Mouse (Mus musculus): Measurements from ENCODE around the gene Lmod3.
"Not testable (repeated sequence)": the region's sequence is repeated elsewhere in the genome, so short reads cannot be mapped to it uniquely, and the experiment has no call there.

Gene Lmod3

DNA sequence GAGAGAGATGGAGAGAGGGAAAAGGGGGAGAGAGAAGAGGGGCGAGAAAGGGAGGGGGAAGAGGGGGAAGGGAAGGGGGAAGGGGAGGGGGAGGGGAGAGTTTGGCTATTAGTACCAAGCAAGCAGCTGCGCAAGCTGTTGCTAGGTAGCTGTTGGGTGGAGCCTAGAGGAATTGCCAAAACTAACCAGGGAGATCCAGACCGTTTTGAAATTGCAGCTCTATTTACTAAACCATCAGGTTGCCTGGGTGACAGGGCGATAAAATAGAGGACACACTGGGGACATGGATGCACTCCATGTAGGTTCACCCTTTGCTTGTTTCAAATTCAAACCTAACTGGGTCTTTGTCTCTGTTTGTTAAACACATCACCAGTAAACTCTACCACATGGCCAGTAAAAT is 23.8 kb upstream of the Lmod3 start:
- DNase-seq (ENCODE audit: low spot score): no peak

DNA sequence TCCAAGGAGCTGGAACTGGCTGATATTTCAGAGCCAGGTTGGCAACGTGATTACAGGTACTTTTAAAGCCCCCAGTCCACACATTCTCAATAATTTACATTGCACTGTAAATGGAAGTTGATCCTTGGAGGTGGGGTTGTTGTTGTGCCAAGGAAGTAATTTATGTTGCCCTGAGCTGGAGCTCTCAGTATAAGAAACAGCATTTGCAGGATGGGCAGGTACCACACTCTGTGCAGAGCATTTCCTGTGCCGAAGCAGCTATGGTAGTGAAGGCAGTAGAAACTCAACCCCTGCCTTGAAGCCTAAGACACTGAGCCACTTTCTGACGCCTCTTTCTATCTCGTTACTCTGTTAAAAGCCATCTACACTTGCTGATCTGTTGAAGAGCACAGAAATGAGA is 23.2 kb upstream of the Lmod3 start:
- DNase-seq (ENCODE audit: low spot score): no peak

DNA sequence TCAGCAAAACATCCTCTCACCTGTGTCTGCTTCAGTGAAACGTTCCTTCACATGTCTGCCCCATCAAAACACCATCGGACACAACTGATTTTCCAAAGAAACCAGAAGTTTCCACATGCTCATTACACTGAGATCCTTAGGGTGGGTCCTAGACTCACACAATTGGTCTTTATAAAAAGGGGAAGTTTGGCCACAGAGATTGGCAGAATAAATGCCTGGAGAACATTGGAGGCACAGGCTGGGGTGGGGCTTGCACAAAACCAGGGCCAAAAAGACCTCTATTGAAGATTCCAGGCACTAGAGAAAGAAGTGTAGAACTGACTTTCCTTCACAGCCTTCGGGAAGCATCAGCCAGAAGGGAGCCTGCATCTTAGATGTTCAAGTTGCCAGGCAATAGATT is 21.2 kb upstream of the Lmod3 start:
- no peak for DNase-seq (ENCODE audit: low spot score)

DNA sequence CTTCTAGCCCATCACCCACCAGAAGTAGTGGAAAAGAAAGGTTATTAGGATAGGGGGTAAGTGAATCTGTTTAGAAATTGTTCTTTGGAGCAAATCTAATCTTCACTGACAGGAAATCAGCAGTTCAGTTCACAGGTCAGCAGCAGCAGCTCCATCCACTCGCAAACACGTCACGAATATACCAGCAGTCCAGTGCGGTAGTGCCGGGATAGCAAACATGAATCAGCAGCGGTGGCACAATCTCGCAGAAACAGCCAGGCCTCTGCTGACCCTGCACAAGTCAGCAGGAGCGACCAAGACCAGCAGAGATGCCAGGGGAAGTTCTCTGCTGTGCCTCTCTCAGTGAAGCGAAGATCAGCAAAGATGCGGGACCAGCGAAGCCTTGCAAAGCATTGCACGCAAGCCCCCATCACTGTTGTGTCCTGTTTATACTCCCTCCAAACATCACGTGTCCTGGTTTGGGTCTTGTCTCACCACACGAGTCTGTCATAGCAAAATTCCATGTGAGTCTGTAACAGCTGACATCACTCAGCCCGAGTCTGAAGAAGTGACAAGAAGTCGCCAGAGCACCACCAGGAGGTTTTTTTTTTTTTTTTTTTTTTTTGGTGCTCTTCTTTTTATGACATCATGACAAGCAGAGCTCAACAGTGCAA is 20.6 kb upstream of the Lmod3 start:
- DNase-seq (ENCODE audit: low spot score): no peak

DNA sequence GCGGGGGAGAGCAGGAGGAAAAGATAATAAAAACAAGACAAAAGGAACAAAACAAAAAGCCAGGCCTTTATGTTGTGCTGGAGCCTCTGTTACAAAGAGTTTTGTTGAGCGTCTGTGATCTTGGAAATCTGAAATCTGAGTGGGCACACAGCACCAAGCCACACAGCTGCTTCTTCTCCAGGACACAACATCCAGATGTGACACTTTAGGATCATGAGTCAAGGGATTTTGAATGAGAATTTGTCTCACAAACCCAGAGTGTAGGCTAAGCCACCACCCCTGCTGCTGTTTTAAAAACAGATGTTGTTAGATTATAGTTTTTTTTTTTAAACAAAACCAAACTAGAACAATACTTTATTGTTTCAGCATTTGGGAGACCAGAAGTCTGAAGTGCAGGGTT is 19.8 kb upstream of the Lmod3 start:
- no peak for DNase-seq (ENCODE audit: low spot score)

DNA sequence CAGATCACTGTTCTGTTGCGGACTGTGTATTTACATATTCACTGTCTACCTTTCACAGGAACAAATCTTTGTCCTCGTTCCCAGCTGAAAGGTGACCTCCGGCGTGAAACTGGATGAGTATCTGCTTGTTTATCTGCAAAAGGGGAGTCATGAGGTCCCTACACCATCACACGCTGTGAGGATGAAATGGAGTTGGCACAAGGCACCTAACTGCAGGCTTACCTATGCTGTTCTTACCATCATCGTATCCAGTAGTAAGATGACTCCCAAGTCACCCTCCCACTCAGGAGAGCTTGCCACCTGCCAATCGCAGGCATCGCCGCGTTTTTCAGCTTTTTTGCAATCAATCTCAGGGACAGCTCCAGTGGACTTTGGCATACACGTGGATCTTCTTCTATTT is 17.0 kb upstream of the Lmod3 start:
- no peak for DNase-seq (ENCODE audit: low spot score)

DNA sequence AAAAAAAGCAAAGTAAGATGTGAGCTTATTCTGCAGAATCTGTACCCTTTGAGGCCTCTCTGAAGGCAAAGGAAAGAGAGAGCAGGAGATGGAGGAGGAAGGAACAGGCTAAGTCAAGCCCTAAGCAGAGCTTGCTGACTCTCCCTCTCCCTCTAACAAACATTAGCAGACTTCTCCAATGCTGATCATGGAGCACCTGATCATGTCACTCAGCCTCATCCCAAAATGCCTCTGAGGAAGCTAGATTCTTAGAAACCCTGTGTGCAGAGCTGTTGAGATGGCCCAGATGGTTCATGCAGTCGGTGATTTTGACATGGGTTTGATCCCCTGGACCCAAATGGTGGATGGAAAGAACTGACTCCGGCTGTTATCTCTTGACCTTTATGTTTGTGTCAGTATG is 14.6 kb upstream of the Lmod3 start:
- no peak for DNase-seq (ENCODE audit: low spot score)

DNA sequence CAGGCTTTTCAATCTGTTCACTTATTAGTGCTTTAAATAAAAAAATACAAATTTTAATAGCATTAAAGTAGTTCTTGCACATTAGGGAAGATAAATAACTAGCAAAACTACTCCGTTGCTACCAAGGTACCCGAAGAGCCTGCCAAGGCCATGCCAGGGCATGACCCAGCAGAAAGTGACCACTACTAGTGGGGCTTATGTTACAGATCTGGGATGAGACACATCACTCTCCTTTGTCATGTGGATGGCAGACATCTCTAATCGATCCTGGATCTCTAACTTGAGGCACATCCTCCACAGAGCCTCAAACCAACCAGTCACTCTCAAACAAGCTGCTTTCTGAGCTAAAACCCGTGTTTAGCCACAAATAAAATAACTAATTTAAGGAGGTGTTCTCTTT is 14.1 kb upstream of the Lmod3 start:
- no peak for DNase-seq (ENCODE audit: low spot score)

DNA sequence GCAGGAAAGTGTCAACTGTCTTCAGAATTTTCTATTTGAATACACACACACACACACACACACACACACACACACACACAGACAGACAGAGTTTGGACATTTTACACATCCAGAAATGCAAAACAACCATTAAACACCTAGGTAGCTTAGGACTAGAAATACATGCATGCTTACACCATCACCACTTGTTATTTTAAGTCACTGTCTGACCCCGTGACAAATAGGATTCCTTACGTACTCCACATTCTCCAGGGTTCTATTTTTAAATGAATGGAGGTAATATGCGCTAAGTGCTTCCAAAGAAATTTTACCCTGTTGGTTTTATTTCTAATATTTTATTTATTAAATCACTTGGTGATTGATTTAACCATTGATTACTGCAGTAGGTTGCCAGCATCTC is 13.1 kb upstream of the Lmod3 start:
- DNase-seq (ENCODE audit: low spot score): no peak

DNA sequence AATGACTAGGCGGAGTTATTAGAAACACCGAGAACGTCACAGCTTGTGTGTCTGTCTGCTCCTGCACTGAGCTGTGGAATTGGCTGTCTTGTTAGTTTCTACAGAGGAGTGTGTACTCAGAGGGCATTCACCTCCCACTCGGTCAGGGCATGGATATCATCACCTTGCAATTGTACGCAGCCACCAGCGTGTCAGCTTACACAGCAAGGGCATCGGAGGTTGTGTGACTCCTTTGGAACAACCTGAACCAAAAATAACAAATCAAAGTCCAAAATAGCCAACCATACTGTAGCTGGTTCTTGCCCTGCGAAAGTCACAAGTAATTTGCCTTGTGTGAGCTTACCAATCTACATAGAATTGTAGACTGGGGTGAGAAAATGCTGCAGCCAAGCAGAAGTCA is 12.7 kb upstream of the Lmod3 start:
- DNase-seq (ENCODE audit: low spot score): no peak

DNA sequence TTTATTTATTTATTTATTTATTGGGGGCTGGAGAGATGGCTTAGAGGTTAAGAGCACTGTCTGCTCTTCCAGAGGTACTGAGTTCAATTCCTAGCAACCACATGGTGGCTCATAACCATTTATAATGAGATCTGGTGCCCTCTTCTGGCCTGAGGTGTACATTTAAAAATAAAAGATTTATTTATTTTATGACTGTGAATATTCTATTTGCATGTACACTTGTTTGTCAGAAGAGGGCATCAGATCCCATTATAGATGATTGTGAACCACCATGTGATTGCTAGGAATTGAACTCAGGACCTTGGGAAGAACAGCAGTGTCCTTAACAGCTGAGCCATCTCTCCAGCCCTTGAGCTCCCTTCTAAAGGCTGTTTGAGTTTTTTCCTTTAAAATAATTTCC is 11.2 kb upstream of the Lmod3 start:
- DNase-seq (ENCODE audit: low spot score): not testable (repeated sequence)

DNA sequence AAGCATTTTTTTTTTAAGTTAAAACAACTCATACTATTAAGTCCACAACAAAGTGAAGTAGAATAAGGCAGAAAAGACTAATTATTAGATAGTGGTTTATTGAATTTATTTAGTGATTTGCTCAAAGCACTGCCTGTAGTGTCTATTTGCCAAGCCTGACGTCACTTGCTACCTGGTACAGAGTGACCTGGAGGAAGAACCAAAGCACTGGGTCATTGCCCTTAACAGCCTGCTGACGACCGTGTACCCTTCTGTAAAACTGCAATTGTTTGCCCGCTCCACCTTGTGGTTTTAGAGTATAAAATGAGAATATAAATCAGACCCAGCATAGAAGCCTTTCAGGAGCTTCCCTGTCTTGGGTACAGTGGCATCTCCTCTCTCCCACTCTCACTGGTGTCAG is 9.7 kb upstream of the Lmod3 start:
- no peak for DNase-seq (ENCODE audit: low spot score)

DNA sequence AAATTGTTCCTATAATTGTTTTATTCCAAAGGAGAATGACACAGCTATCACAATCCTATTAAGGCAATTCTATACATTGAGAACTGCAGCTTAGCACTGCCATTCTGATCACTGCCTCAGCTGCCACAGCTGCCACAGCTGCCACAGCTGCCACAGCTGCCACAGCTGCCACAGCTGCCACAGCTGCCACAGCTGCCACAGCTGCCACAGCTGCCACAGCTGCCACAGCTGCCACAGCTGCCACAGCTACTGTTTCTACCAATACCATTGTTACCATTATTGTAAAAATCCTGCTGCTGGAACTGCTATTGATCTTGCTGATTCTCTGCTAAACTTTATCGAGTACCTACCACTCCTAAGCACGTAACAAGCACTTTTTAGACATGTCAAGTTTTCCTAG is 7.4 kb upstream of the Lmod3 start:
- not testable (repeated sequence) for DNase-seq (ENCODE audit: low spot score)

DNA sequence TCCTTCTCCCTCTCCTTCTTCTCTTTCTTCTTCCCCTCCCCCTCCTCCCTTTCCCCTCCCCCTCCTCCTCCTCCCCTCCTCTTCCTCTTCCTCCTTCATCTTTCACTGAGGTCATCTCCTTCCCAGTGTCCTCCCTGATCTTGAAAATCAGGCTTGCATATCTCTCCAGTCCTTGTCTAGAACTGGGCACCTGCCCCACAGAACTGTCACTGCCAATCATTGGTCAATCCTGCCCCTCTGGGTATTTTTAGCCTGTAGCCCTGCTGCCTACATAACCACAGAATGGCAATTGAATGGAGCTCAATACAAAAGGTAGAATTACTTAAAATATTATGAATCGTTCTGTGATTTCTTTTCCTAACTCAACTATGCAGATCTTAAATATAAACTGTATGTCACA is 5.9 kb upstream of the Lmod3 start:
- DNase-seq (ENCODE audit: low spot score): no peak

DNA sequence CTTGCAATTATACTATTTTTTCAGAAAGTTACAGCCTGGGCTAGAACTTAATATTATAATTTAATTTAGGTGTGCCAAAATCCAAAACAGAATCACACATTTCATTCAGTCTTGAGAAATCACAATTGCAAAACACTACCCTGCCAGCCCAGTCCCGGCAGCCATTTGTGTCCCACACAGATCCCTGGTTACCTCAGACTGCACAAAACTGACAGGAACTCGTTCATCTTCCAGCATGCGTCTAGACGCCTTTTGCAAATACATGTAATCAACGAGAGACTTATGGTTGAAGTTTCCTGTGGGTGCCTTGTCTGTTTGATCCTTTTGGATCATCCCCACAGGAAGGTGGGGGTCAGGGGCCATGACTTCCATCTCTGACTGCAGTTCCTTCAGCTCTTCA is 473 bp downstream of the Lmod3 start:
- no peak for DNase-seq (ENCODE audit: low spot score)

DNA sequence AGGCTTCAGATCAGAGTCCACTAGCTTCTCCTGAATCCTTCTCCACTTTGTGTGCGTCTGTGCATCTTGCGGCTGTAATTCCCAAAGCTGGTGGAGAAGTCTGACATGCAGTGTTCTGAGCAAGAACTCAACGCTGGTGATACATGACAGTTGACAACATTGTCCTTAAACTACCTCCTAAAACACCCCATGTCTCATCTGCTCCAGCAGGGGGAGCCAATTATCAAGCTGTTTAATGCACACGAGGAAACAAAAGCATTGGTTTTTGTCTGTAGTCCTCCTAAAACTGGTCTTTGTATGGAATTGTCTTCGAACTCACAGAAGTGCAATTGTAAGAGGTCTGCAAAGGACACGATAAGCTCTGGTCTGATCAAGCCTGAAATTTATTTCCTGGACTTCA is 1.6 kb downstream of the Lmod3 start:
- no peak for DNase-seq (ENCODE audit: low spot score)

DNA sequence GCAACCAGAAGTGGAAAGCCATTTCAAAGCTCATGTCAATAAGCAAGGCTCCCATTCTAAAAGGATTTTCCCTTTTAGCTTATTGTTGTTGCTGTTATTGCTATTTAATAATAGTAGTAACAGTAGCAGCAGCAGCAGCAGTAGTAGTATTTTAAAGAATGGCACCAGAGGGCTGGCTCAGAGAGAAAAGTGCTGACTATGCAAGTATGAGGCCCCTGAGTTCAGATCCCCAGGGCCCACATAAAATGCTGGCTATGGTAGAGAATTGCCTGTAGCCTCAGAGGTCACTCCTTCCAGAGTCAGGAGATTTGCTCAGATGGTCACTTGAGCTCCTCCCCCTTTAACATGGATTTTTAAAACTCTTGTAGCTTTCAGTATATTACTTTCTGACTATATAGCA is 7.4 kb downstream of the Lmod3 start:
- no peak for DNase-seq (ENCODE audit: low spot score)

DNA sequence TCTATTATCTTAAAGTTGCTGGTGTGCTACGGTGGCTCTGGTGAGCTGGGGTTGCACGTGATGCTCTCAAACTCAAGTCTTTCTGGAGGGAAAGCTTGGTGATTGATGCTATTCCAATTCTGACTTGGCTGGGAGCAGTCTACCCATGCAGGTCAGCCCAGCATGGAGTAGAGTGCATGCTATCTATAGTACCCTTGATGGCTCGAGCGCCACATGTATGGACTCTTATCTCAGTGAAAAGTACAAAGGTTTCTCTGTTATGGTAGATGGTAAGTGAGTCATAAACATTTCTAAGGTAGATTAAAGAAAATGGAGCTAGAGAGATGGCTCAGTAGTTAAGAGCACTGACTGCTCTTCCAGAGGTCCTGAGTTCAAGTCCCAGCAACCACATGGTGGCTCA is 10.0 kb downstream of the Lmod3 start:
- DNase-seq (ENCODE audit: low spot score): no peak

DNA sequence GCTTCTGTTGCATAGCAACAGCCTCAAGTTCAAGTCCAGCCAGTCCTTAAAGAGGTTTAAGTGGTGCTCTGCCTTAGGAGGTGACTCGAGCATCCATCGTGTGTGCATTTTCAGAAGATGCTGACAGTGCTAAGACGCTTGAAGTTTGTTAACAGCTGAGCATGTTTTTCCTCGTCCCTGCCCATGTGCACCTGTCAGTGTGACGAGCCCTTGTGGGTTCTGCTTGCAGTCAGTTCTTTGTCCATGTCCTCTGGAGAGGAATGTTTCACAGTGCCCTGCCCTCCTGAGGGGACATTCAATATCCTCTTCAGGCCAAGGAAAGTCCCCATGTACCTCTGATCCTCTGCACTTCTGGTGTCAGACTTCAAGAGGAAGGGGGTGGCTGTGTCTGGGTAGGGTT is 12.5 kb downstream of the Lmod3 start:
- DNase-seq (ENCODE audit: low spot score): no peak

DNA sequence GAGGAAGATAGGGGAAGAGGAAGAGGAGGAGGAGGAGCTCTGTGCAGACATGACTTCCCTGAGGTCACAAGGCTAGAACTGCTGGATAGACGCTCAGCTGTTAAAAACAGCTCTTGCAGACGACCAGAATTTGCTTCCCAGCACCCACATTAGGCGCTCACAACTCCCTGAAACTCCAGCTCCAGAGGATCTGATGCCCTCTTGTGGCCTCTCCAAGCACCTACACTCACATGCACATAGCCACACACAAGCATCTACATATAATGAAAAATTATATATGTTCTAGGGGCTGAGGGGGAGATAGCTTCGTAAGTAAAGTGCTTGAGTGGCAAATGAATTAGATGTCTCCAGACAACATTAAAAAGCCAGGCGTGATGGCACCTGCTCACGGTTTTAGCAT is 13.2 kb downstream of the Lmod3 start:
- DNase-seq (ENCODE audit: low spot score): no peak

DNA sequence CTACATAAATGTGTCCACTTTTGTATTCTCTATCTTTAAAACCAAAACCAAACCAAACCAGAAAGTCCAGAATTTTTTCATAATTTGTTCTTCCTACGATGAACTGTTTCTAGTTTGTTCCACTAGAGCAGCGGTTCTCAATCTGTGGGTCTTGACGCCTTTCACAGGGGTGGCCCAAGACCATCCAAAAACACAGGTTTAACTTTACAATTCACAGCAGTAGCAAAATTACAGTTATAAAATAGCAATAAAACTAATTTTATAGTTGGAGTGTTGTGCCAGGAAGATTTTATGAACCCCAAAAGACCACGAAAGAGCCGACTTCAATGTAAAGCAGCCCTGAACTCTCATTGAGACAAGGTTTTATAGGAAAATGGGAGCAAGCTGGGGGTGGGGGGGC is 16.5 kb downstream of the Lmod3 start:
- no peak for DNase-seq (ENCODE audit: low spot score)

DNA sequence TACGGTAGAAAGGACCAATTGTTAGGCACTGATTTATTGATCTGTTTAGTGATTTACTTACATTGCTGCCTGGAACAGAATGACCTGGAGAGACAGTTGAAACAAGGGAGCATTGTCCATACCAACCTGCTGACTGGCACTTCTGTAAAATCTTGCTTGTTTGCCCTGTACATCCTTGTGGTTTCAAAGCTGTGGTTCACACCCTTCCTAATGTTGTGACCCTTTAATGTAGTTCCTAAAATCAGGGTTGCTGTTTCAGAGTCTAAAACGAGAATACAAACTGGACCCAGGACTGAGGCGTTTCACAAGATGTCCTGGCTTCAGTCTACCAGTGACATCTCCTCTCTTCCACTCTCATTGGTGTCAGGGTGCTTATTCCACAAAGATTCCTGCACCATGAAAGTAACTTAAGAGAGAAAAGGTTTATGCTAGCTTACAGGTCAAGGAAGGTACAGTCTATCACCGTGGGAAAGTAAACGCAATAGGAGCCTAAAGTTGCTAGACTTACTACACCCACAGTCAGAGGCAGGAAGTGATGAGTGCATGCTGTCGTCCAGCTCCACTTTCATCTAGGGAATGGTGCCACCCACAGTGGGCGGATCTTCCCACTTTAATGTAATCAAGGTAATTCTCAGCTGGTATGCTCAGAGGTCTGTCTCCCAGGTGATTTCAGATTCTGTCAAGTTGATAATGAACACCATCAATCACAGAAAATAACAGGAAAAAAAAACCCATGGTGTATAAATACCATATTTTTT is 17.5 kb downstream of the Lmod3 start:
- DNase-seq (ENCODE audit: low spot score): no peak

DNA sequence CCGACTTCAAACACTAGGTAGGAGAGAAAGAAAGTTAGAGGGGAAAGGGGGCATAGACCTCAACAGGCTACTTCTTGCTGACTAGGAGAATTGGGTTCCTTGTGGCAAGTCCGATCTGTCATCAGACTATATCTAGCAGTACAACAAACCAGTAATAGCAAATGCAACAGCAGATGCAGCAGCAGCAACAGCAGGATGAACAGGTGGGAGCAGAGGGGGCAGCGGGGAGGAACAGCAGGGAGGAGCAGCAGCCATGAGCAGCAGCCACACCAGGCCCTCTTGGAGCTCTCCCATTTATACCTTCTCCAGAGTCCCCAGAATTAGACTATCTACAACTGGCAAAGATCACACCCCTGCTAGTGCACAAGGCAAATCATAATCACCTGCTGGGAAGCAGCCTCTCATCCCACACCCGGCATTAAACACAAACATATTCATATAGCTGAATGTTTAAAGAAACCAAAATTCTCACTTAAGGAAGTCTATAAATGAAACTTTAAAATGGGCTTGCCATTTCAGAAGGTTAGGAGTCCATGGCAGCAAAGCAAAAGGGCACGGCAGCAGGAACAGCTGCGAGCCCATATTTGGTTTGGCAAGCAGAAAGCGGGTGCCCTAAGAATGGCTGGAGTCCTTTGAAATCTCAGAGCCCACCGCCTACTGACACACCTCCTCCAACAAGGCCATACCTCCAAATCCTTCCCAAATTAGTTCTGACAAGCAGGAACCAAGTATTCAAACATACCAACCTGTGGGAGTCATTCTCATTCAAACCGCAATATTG is 25.3 kb downstream of the Lmod3 start:
- no peak for DNase-seq (ENCODE audit: low spot score)
